Mouse (Mus musculus): Measurements from ENCODE around the gene Pum1.

Pum1 gene

DNA sequence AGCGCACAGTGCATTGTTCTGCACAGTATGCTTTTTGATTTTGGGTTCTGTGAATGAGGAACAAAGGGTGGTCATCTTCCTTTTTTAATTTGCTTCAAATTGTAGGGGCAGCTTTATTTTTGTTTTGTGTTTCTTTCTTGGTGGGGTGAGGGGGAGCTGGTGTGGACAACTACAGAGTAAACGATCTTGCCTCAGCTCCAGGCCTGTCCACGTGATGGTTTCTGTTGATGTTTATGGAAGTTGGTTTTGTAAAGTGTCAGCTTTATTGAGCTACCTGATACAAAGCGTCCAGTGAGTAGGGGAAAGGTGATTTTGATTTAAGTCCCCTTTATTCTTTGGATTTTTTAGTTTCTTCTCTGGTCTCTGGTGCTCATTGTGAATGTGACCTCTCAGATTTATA, 72.8 kb downstream of the Pum1 start:
- no peak for DNase-seq (ENCODE audit: low read depth)

DNA sequence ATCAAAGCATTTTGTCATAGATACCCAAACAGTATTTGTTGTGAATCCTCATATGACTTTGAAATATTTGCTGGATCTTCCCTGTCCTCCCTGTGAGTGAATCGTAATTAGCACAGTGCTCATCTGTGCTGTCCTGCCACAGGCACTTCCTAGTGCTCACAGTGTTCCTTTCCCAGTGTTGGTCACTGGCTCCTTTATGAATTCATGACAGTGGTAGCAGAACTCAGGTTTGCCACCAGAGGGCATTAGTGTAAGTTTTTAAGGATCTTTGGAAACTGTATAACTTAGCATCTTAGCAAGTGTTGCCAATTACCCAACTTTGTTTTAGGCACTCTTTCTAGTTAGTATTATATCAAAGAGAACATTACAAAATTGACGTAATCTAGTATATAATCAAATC, 75.4 kb downstream of the Pum1 start:
- DNase-seq (ENCODE audit: low read depth), result no peak

DNA sequence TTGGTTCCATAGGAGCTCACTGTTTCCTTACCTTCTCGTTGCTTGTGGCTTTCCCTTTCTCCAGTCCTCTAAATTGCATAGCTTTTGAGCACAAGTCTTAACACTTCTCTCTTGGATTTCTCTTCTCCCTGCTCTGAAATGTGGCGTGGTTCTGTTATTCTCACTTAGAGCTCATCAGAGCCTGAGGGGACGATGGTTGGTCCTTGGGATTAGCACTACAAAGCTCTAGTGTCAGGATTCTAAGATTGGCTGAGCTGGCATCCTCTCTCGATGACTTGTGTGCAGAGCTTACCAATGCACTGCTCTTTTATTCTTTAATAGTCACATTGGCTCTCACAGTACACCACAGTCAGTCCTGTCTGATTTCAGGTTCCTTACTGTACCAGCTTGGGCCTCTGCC, 80.9 kb downstream of the Pum1 start:
- DNase-seq (ENCODE audit: low read depth), result no peak

DNA sequence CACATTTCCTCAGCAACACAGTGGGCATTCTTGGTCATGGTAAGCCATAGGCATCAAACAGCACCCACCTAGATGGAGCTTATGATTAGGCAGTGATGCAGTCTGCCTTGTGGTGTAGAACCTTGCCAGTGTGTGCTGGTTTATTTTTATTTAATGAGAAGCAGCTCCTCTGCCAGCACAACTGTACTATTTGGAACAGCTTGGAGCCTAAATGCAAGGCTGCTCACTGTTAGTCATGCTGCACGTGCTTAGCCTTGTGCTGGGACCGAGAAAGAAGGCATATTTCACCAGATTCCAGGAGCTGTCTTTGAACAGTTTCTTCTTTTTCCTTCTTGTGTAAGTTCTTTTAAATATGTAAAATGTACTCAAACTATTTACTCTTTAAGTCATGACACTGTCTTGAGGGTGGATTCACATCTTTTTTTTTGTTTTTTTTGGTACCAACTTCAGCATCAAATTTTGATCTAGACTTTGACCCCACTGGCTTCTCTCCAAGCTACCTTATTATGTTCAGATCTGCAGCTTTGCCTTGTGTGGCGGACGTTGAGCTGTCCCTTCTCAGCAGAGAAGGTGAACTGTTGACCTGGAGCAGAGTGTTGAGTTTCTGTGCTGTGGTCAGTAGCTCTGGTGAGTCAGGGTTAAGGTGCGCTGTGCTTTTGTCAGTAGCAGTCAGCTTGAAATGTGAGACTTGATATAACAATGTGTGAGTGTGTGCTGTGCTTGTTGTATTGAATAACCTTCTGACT, 82.6 kb downstream of the Pum1 start:
- no peak for DNase-seq (ENCODE audit: low read depth)

DNA sequence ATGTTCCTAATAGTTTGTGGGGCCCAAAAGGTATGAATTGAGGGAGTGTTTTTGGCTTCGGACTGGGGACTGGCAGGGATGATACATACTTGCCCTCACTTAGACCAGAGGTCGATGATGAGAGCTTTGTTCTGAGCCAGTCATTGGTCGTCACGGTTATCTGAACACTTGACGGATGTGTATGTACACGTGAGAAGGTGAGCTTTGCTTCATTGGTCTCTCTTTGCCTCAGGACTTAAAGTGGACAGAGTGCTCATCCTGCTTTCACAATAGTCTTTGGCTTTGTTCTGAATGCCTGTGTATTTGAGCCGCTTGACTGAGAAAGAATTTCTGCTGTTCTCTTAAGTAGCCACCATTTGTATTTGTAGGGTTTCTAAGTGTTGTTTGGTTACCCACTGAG, 86.4 kb downstream of the Pum1 start:
- DNase-seq (ENCODE audit: low read depth), result no peak

DNA sequence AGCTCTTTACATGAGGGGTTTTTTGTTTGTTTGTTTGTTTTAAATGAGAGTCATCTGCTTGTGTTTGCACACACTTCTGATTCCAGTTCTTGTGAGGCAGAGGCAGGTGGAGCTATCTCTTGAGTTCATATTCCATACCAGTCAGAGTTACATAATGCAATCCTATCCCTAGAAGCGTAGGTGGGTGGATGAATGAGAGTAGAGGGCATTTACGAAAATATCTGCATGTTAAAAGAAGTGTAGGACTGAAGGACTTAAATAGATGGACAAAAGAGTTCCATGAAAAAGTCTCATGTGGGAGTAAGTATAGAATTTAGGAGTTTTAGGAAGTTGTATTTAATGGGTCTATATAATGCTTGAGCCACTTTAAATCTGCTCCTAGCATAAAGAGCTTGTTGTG, 88.8 kb downstream of the Pum1 start:
- DNase-seq (ENCODE audit: low read depth), result no peak

DNA sequence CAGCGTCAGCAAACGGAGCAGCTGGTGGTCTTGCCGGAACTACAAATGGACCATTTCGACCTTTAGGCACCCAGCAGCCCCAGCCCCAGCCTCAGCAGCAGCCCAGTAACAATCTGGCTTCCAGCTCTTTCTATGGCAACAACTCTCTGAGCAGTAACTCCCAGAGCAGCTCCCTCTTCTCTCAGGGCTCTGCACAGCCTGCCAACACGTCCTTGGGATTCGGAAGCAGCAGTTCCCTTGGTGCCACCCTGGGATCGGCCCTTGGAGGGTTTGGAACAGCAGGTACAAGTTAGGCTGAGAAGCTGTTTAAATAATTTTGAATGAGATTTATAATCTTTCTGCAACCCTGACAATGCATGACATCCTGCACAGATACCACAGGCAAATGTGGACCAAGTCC, 89.5 kb downstream of the Pum1 start:
- DNase-seq (ENCODE audit: low read depth), result no peak

DNA sequence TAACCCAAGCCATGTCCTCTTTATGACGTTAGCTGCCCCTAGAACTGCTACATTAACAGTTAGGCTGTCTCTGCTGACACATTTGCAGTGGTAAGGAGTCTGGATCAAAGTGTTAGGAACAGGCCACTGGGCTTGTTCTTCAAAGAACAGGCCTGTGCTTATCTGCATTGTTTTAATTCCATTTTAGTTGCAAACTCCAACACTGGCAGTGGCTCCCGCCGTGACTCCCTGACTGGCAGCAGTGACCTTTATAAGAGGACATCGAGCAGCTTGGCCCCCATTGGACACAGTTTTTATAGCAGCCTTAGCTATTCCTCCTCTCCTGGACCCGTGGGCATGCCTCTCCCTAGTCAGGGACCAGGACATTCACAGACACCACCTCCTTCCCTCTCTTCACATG, 90.6 kb downstream of the Pum1 start:
- DNase-seq (ENCODE audit: low read depth), result no peak

DNA sequence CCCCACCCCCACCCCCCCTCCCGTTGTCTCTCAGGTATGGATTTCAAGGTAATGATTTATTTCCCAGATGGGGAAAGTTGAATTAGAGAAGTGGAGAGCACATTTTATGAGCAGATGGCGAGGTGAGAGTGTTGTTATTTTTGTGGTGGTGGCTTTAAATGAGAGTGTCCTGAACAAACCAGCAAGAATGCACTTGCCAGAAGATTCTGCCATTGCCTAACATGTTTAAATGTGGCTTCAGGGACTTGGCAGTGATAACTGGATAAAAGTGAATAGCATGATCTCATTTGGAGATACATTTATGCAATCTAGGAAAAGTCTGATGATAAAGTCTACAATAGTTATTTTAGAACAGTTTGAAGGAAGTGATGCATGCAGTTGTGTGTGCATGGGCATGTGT, 91.7 kb downstream of the Pum1 start:
- no peak for DNase-seq (ENCODE audit: low read depth)

DNA sequence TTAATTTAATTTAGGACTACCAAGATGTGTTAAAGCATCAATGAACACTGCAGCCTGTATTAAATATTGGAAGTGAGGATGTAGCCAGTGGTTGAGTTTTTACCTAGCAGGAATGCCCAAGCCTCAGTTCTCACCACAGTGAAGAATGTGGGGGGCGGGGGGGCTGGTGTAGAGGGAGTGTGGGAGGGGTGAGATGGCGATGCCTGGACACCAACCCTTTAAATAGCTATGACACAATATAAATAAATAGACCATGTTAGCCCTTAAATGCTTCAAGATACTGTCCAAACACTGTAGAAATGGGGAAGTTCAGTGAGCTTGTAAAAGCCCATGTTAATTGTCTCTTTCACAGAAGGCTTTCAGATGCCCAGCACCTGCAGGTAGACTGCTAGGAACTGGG, 96.8 kb downstream of the Pum1 start:
- DNase-seq (ENCODE audit: low read depth), result no peak

DNA sequence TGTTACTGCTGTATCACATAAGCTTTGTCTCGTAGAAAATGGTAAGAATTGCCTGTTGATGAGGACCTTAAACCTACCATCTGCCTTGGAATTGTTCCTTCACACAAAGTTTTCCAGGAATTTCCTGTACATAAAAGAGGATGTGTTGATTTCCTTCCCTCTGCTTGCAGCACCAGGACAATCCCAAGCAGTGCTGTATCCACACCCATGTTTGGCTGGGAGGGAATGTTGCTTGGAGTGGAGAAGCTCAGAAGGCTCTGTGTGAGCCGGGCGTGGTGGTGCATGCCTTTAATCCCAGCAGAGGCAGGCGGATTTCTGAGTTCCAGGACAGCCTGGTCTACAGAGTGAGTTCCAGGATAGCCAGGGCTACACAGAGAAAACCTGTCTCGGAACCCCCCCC, 98.7 kb downstream of the Pum1 start:
- DNase-seq (ENCODE audit: low read depth), result no peak

DNA sequence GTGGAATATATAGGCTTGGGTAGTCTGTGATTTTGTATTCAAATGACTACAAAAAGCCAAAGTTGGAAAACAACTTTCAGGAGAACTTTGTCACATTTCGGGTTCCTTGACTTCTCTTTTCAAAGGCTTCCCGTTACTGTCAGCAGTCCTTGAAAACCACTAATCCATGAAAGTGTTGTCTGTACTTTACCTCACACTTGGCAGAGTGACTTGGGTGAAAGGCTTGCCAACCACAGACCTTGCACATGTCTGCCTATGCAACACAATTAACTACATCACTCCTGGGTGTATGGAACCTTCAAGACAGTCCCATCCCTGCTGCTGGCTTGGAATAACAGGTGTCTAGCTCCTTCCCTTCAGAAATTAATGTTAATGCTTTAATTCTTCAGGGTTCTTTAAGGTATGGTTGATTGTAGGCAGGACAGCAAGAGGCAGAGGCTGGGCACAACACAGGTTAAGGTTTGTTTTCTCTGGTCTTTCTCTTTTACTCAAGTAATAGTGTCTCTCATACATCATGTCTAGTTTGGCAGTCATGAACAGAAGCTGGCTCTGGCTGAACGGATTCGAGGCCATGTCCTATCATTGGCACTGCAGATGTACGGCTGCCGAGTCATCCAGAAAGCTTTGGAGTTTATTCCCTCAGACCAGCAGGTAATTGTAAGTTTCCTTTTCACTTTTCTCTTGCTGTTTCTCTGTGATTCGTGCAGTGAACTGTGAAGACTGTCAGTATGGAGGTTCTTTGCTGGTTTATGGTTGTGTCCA, 102.5 kb downstream of the Pum1 start:
- no peak for DNase-seq (ENCODE audit: low read depth)

DNA sequence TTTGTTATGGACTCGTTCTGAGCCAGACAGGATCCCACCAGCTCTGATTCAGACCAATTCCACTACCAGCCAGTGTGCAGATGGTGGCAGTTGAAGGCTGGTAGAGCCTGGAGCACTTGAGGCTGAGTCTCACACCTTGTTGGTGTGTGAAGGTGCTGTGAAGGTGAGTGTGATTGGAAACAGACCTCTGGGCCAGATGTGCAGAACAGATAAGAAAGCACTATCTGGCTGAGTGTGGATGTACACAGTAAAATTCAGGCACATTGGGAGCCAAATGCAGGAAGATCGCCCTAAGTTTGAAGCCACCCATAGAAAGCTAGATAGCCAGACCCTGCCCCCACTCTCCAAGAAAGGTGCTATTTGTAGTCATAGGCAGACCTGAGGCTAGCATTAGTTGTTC, 103.3 kb downstream of the Pum1 start:
- DNase-seq (ENCODE audit: low read depth), result no peak

DNA sequence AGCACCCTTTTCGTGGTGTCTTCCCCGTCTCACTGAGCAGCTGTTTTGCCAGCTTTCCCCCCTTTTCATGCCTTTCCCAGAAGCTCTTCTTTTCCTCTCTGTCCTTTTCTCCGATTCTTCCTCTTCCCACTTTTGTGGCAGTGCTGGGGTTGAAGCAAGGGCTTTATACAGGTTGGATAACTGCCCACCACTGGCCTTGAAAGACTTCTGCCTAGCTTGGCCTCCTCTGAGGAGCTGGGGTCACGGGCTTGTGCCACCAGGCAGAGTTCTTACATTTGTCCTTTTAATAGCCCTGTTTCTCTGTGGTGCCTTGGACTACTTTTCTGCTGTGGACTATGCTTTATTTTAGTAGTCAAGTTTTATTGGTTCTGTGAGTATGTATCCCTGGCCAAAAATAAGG, 103.8 kb downstream of the Pum1 start:
- DNase-seq (ENCODE audit: low read depth), result no peak

DNA sequence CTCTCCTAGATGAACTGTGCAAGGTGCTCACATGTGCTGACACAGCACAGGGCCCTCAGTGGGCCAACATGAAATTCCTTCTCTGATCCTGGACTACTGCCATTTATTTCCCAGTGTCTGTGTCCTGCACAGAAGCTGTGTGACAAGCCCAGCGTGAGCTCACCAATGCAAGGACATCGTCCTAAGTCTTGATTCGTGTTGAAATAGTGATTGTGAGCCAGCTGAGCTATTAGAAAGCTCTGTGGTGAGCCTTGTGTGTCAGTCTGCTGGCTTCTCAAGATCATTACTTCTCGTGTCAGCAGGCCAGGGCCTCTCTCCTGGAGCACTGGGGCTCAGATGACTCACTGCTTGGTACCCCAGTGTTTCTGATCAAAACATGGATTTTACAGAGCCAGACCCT, 110.8 kb downstream of the Pum1 start:
- DNase-seq (ENCODE audit: low read depth), result no peak

DNA sequence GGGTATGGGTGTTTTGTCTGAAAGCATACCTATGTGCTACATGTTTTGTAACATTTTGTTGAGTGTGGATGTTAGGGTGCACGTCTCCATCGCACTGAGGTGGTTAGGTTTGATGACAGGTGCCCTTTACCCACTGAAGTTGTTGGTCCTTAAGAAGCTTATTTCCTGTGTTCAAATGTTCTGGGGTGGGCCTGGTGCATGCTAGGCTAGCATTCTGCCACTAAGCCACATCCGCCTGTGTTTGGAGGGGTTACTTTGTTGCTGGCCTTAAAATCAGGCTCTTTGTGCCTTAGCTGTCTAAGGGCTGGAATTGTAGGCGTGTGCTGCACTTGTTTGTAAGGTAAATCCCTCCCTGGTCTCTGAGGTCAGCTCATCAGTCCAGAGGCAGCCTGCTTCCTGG, 111.7 kb downstream of the Pum1 start:
- DNase-seq (ENCODE audit: low read depth), result no peak

DNA sequence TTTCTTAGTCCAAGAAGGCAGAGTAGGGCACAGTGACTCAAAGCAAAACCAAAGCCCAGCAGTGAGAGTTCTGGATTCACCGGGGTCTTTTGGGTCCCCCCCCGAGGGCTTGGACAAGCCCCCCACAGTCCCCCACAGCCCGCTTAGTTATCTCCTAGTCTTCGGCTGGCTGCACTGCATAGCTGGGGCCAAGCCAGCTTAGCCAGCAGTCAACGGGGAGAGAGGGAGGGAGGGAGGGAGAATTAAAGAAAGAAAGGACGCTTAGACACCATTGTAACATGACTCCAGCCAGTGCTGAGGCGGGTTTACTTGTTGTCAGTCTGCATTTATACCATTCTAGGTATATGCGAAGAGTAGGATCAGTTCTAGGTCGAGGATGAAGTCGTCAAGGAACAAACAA, 114.5 kb downstream of the Pum1 start:
- DNase-seq (ENCODE audit: low read depth), result no peak

DNA sequence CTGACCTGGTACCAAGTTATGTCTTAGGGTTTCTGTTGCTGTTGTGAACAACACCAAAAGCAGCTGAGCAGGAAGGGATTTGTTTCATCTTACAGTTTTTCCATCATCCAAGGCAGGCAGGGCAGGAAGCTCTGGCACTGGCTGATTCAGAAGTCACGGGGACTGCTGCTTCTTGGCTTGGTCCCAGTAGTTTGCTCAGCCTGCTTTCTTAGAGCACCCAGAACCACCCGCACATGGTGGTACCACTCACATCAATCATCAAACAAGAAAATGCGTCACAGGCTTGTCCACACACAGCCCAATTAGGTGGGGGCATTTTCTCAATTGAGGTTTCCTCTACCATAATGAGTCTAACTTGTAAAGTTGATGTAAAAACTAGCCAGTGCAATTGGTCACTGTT, 115.9 kb downstream of the Pum1 start:
- no peak for DNase-seq (ENCODE audit: low read depth)

DNA sequence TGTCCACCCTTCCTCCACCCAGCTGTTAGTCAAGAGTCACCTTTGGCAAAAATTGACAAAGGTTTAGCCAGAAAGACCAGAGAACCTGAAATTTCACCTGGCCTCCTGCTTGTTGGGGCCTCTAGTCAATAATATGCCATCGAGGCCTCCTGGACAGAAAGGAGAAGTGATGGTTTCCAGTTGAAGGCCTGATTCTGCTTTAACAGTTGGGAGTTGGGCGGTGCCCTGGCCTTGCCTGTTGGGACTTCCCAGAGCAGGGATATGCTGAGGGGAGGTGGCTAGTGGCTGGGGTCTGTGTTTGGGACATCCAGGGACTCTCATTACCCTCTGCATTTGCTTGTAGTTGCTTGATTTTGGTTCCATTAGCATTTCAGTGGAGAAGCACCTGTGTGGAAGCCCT, 119.4 kb downstream of the Pum1 start:
- no peak for DNase-seq (ENCODE audit: low read depth)

DNA sequence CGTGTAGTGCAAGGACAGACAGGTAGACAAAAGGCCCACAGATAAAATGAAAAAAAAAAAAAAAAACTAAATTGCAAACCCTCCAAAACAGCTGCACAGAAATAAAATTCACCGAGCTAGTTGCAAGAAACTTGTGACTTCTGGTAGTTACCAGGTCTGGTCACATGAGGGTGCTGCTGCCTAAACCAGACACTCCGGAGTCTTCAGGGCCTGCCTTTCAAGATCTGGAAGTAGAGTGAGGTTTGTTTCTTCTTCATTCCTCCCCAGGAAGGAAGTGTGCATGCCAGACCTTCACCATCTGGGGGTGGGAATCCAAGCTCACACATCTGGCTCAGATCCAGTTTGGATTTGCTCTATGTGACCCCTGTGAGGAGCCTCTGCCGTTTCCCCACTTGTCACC, 121.6 kb downstream of the Pum1 start:
- peak; percentile 23 for DNase-seq (ENCODE audit: low read depth)

DNA sequence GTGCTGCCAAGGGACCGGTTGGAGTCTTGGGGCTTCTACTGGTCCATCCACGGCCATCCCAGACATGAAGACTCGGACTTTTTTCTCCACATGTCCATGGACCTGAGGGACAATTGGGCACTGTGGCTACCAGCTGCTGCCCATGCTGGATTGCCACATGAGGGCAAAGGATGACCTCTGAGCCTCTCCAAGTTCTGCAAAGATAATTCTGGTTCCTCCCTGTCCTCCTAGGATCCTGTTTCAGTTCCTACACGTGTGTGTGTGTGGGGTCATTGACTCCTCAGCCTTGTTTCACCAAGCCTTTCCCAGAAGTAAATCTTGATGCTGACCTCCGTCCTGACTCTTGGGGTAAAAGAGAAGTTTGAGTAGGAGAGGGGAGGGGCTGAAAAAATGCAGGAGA, 124.4 kb downstream of the Pum1 start:
- no peak for DNase-seq (ENCODE audit: low read depth)

DNA sequence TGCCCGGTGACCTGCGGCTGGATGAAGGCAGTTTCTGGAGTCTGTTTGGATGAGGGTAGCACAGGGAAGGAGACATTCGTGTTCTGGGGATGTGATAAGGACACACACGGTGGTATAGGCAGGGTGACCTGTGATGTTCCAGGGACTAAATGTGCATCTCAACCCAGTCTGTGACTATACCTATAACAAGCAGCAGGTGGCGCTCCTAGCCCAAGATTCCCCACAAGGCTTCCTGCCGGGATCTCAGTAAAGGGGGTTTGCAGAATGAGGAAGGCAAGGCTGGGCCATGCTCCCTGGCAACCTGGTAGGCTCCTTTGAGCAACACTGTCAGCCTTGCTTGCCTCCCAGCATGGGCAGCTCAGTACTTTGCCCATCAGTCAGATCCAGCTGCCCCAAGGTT, 127.1 kb downstream of the Pum1 start:
- peak; percentile 50 for DNase-seq (ENCODE audit: low read depth)

DNA sequence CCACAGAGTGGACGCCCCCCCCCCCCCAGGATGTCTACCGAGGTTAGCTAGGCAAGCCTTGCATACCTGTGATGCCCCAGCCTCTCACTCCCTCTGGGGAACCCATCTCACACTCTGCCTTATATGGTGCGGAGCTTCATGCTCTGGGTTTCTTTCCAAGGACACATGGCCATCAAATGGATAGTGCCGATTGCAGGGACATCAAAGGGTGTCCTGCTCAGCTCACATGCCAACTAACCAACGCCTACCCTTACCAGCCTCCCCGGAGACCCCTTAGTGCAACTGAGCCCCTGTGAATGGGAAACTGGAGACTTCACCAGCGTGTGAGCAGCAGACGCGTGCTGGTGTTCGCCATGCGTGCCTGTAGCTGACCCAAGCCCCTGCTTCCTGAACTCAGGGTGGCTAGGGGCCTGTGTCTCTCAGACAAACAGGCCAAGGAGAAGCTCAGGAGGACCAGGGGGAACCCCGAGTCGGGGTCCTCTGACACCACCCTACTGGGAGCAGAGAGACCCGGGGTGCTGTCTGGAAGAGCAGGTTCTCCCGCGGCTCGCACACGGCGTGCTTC, 128.8 kb downstream of the Pum1 start:
- no peak for DNase-seq (ENCODE audit: low read depth)
